Mouse (Mus musculus) gastrocnemius, postnatal 14 days (tissue): ENCODE data around the gene Scd4. TPM values are rescaled to one million over a fixed set of nuclear protein-coding genes. Genes with fewer than 3 reads are reported as not detected.
"Not testable (repeated sequence)": the region's sequence is repeated elsewhere in the genome, so short reads cannot be mapped to it uniquely, and the experiment has no call there.

Experiments
- DNase-seq: peaks from one replicate; pipeline ENCODE4 v3.0.0; 2021; ENCODE audit warnings: mixed read lengths
- intact Hi-C: fragments of 180-260 bp; cut with DNase I; formaldehyde crosslinking; loops from one replicate; pipeline ENCODE4 v1.15.1; 2025; ENCODE audit warnings: low total_unique reads
- total RNA-seq, 2 experiments: library from RNA; stranded (reverse); gene quantifications; 2 replicates each; pipeline ENCODE4 v1.2.3; 2021

Scd4 gene
- total RNA-seq, 2 experiments from 2014 or later: 0.24 to 0.29 TPM

GRCm38 (mm10) chr19:44367076-44367475 lies 34.2 kb downstream of the Scd4 start:
- intact Hi-C loops, DNase-seq: not testable (repeated sequence)

GRCm38 (mm10) chr19:44369371-44369770 lies 36.5 kb downstream of the Scd4 start:
- intact Hi-C loops: no loop called here
- no peak for DNase-seq

GRCm38 (mm10) chr19:44370231-44370630 lies 37.3 kb downstream of the Scd4 start:
- no peak for DNase-seq
- intact Hi-C loops: loop anchor here (5.0 kb wide), 1 partner anchor 167 kb away; no protein-coding TSS in a partner anchor

GRCm38 (mm10) chr19:44372969-44373368 lies 40.1 kb downstream of the Scd4 start:
- DNase-seq: peak; percentile 78
- intact Hi-C loops: loop anchor here (2.0 to 5.0 kb wide), 2 partner anchors 46 to 164 kb away; no protein-coding TSS in a partner anchor

GRCm38 (mm10) chr19:44376511-44376951 lies 43.6 kb downstream of the Scd4 start:
- intact Hi-C loops: no loop called here
- DNase-seq: no peak

GRCm38 (mm10) chr19:44377629-44378375 lies 44.9 kb downstream of the Scd4 start:
- intact Hi-C loops: no loop called here
- DNase-seq: no peak

GRCm38 (mm10) chr19:44379090-44379489 lies 46.2 kb downstream of the Scd4 start:
- no peak for DNase-seq
- intact Hi-C loops: no loop called here

- intact Hi-C loops: no loop called here
Measured at GRCm38 (mm10) chr19:44380065-44380464, 47.2 kb downstream of the Scd4 start.

GRCm38 (mm10) chr19:44382682-44383321 lies 49.9 kb downstream of the Scd4 start:
- DNase-seq: no peak
- intact Hi-C loops: no loop called here

More at GRCm38 (mm10) chr19:44380065-44380464, 47.2 kb downstream of the Scd4 start:
- DNase-seq: no peak

GRCm38 (mm10) chr19:44385887-44386498 lies 53.1 kb downstream of the Scd4 start:
- intact Hi-C loops: no loop called here
- no peak for DNase-seq

GRCm38 (mm10) chr19:44387089-44387671 lies 54.3 kb downstream of the Scd4 start:
- DNase-seq: no peak
- intact Hi-C loops: no loop called here

- intact Hi-C loops: no loop called here
- DNase-seq: no peak
Measured at GRCm38 (mm10) chr19:44387746-44388474, 55.0 kb downstream of the Scd4 start.

- DNase-seq: peak; percentile 97
- intact Hi-C loops: no loop called here
Measured at GRCm38 (mm10) chr19:44388475-44389428, 55.9 kb downstream of the Scd4 start.

GRCm38 (mm10) chr19:44389507-44389906 lies 56.6 kb downstream of the Scd4 start:
- intact Hi-C loops: no loop called here
- no peak for DNase-seq

GRCm38 (mm10) chr19:44391856-44392255 lies 59.0 kb downstream of the Scd4 start:
- intact Hi-C loops: no loop called here
- no peak for DNase-seq

- intact Hi-C loops: no loop called here
- DNase-seq: no peak
Measured at GRCm38 (mm10) chr19:44392339-44393009, 59.6 kb downstream of the Scd4 start.

- intact Hi-C loops: no loop called here
- no peak for DNase-seq
Measured at GRCm38 (mm10) chr19:44393962-44394422, 61.1 kb downstream of the Scd4 start.

- no peak for DNase-seq
- intact Hi-C loops: no loop called here
Measured at GRCm38 (mm10) chr19:44394972-44395371, 62.1 kb downstream of the Scd4 start.
